Mouse (Mus musculus): ENCODE results near the gene Phf21b. TPM values are rescaled to one million over a fixed set of nuclear protein-coding genes. Genes with fewer than 3 reads are reported as not detected.
"Not testable (repeated sequence)": the region's sequence is repeated elsewhere in the genome, so short reads cannot be mapped to it uniquely, and the experiment has no call there.

Phf21b gene
- polyA plus RNA-seq, 1 experiment from 2014 or later, result 4.4 TPM

- WGBS, result 71% methylated on average over 3 of the region's 4 CpGs
Observed at GRCm38 (mm10) chr15:84768531-84768930, 87.3 kb downstream of the Phf21b start.

GRCm38 (mm10) chr15:84766621-84767020 is 89.2 kb downstream of the Phf21b start:
- WGBS, result 38% methylated on average over 10 of the region's 10 CpGs
- no peaks in the 10 kb centered on the region for H3K4me1 ChIP-seq (ENCODE audit: control insufficient read depth, insufficient read depth, low read length)
- ATAC-seq (replicated peaks; ENCODE audit: insufficient number of reproducible peaks, low FRiP score, low TSS enrichment, low read depth) (no peak), DNase-seq (ENCODE audit: low spot score) (no peak)
- H3K4me3 ChIP-seq (ENCODE audit: low read depth, low read length), result no peak overlapping the region
- H3K9ac ChIP-seq (replicated peaks; ENCODE audit: low read length), result no peak overlapping the region
- no peak overlapping the region for H3K4me2 ChIP-seq (ENCODE audit: low read depth, low read length)
- H3K27ac ChIP-seq (replicated peaks; ENCODE audit: low read depth, low read length), result no peak overlapping the region
- no peaks in the 10 kb centered on the region for H3K27me3 ChIP-seq (ENCODE audit: control insufficient read depth, insufficient read depth, low read length)
- no peaks in the 10 kb centered on the region for H3K9me3 ChIP-seq (replicated peaks; ENCODE audit: control insufficient read depth, low read length)
- H3K36me3 ChIP-seq (replicated peaks; ENCODE audit: control insufficient read depth, insufficient read depth, low read depth, low read length), result no peaks in the 10 kb centered on the region

More at GRCm38 (mm10) chr15:84768531-84768930, 87.3 kb downstream of the Phf21b start:
- not testable (repeated sequence) for H3K9ac ChIP-seq (replicated peaks; ENCODE audit: low read length); H3K27ac ChIP-seq (replicated peaks; ENCODE audit: low read depth, low read length); H3K27me3 ChIP-seq (ENCODE audit: control insufficient read depth, insufficient read depth, low read length); ATAC-seq (replicated peaks; ENCODE audit: insufficient number of reproducible peaks, low FRiP score, low TSS enrichment, low read depth); H3K4me3 ChIP-seq (ENCODE audit: low read depth, low read length); DNase-seq (ENCODE audit: low spot score); H3K36me3 ChIP-seq (replicated peaks; ENCODE audit: control insufficient read depth, insufficient read depth, low read depth, low read length); H3K4me2 ChIP-seq (ENCODE audit: low read depth, low read length); H3K4me1 ChIP-seq (ENCODE audit: control insufficient read depth, insufficient read depth, low read length); H3K9me3 ChIP-seq (replicated peaks; ENCODE audit: control insufficient read depth, low read length)

- Histone ChIP-seq H3K27ac (replicated peaks; ENCODE audit: low read depth, low read length) (no peak overlapping the region), H3K9ac (replicated peaks; ENCODE audit: low read length) (no peak overlapping the region), H3K4me1 (ENCODE audit: control insufficient read depth, insufficient read depth, low read length) (no peaks in the 10 kb centered on the region), H3K9me3 (replicated peaks; ENCODE audit: control insufficient read depth, low read length) (no peaks in the 10 kb centered on the region), H3K36me3 (replicated peaks; ENCODE audit: control insufficient read depth, insufficient read depth, low read depth, low read length) (no peaks in the 10 kb centered on the region), H3K27me3 (ENCODE audit: control insufficient read depth, insufficient read depth, low read length) (no peaks in the 10 kb centered on the region), H3K4me3 (ENCODE audit: low read depth, low read length) (no peak overlapping the region), H3K4me2 (ENCODE audit: low read depth, low read length) (no peak overlapping the region)
- WGBS, result 21% methylated on average over 7 of the region's 7 CpGs
- ATAC-seq (replicated peaks; ENCODE audit: insufficient number of reproducible peaks, low FRiP score, low TSS enrichment, low read depth) (no peak), DNase-seq (ENCODE audit: low spot score) (no peak)
Observed at GRCm38 (mm10) chr15:84763423-84763812, 92.4 kb downstream of the Phf21b start.

GRCm38 (mm10) chr15:84762712-84763422 is 93.0 kb downstream of the Phf21b start:
- H3K4me3 ChIP-seq (ENCODE audit: low read depth, low read length), result no peak overlapping the region
- no peaks in the 10 kb centered on the region for H3K4me1 ChIP-seq (ENCODE audit: control insufficient read depth, insufficient read depth, low read length)
- H3K36me3 ChIP-seq (replicated peaks; ENCODE audit: control insufficient read depth, insufficient read depth, low read depth, low read length), result no peaks in the 10 kb centered on the region
- no peaks in the 10 kb centered on the region for H3K9me3 ChIP-seq (replicated peaks; ENCODE audit: control insufficient read depth, low read length)
- no peaks in the 10 kb centered on the region for H3K27me3 ChIP-seq (ENCODE audit: control insufficient read depth, insufficient read depth, low read length)
- WGBS, result 66% methylated on average over 8 of the region's 8 CpGs
- DNase-seq (ENCODE audit: low spot score) (no peak), ATAC-seq (replicated peaks; ENCODE audit: insufficient number of reproducible peaks, low FRiP score, low TSS enrichment, low read depth) (no peak)
- H3K27ac ChIP-seq (replicated peaks; ENCODE audit: low read depth, low read length), result no peak overlapping the region
- H3K9ac ChIP-seq (replicated peaks; ENCODE audit: low read length), result no peak overlapping the region
- H3K4me2 ChIP-seq (ENCODE audit: low read depth, low read length), result no peak overlapping the region

- Histone ChIP-seq H3K27ac (replicated peaks; ENCODE audit: low read depth, low read length) (no peak overlapping the region), H3K9ac (replicated peaks; ENCODE audit: low read length) (no peak overlapping the region), H3K27me3 (ENCODE audit: control insufficient read depth, insufficient read depth, low read length) (no peaks in the 10 kb centered on the region), H3K4me3 (ENCODE audit: low read depth, low read length) (no peak overlapping the region), H3K4me1 (ENCODE audit: control insufficient read depth, insufficient read depth, low read length) (0 out of 2 replicates have a peak, but pooled peaks cover 2% of the 10 kb centered on the region), H3K4me2 (ENCODE audit: low read depth, low read length) (no peak overlapping the region), H3K9me3 (replicated peaks; ENCODE audit: control insufficient read depth, low read length) (no peaks in the 10 kb centered on the region), H3K36me3 (replicated peaks; ENCODE audit: control insufficient read depth, insufficient read depth, low read depth, low read length) (no peaks in the 10 kb centered on the region)
- DNase-seq (ENCODE audit: low spot score) (peak; percentile 69), ATAC-seq (replicated peaks; ENCODE audit: insufficient number of reproducible peaks, low FRiP score, low TSS enrichment, low read depth) (no peak)
- WGBS, result 40% methylated on average over 4 of the region's 4 CpGs
Observed at GRCm38 (mm10) chr15:84758493-84758892, 97.4 kb downstream of the Phf21b start.

- Histone ChIP-seq H3K4me2 (ENCODE audit: low read depth, low read length) (peak overlapping the region; percentile 42), H3K9me3 (replicated peaks; ENCODE audit: control insufficient read depth, low read length) (no peaks in the 10 kb centered on the region), H3K4me1 (ENCODE audit: control insufficient read depth, insufficient read depth, low read length) (0 out of 2 replicates have a peak, but pooled peaks cover 2% of the 10 kb centered on the region), H3K4me3 (ENCODE audit: low read depth, low read length) (peak overlapping the region; percentile 5; the same call in 1 of the 2 replicates), H3K27me3 (ENCODE audit: control insufficient read depth, insufficient read depth, low read length) (no peaks in the 10 kb centered on the region), H3K27ac (replicated peaks; ENCODE audit: low read depth, low read length) (no peak overlapping the region), H3K9ac (replicated peaks; ENCODE audit: low read length) (peak overlapping the region; percentile 43), H3K36me3 (replicated peaks; ENCODE audit: control insufficient read depth, insufficient read depth, low read depth, low read length) (no peaks in the 10 kb centered on the region)
- ATAC-seq (replicated peaks; ENCODE audit: insufficient number of reproducible peaks, low FRiP score, low TSS enrichment, low read depth), result no peak
- DNase-seq (ENCODE audit: low spot score), result peak; percentile 30
- WGBS, result 1% methylated on average over 21 of the region's 22 CpGs
Observed at GRCm38 (mm10) chr15:84756426-84756825, 99.4 kb downstream of the Phf21b start.

GRCm38 (mm10) chr15:84754987-84755386 is 100.9 kb downstream of the Phf21b start:
- DNase-seq (ENCODE audit: low spot score), result peak; percentile 85
- Histone ChIP-seq H3K27me3 (ENCODE audit: control insufficient read depth, insufficient read depth, low read length) (no peaks in the 10 kb centered on the region), H3K4me1 (ENCODE audit: control insufficient read depth, insufficient read depth, low read length) (0 out of 2 replicates have a peak, but pooled peaks cover 2% of the 10 kb centered on the region), H3K9me3 (replicated peaks; ENCODE audit: control insufficient read depth, low read length) (no peaks in the 10 kb centered on the region), H3K9ac (replicated peaks; ENCODE audit: low read length) (no peak overlapping the region), H3K4me2 (ENCODE audit: low read depth, low read length) (no peak overlapping the region), H3K4me3 (ENCODE audit: low read depth, low read length) (no peak overlapping the region), H3K36me3 (replicated peaks; ENCODE audit: control insufficient read depth, insufficient read depth, low read depth, low read length) (no peaks in the 10 kb centered on the region), H3K27ac (replicated peaks; ENCODE audit: low read depth, low read length) (no peak overlapping the region)
- ATAC-seq (replicated peaks; ENCODE audit: insufficient number of reproducible peaks, low FRiP score, low TSS enrichment, low read depth), result peak; percentile 57; the same call in 1 of the 2 replicates
- 12% methylated on average over 3 of the region's 3 CpGs for WGBS

- ATAC-seq (replicated peaks; ENCODE audit: insufficient number of reproducible peaks, low FRiP score, low TSS enrichment, low read depth) (no peak), DNase-seq (ENCODE audit: low spot score) (no peak)
- no peaks in the 10 kb centered on the region for H3K4me1 ChIP-seq (ENCODE audit: control insufficient read depth, insufficient read depth, low read length)
Observed at GRCm38 (mm10) chr15:84745831-84746230, 110.0 kb downstream of the Phf21b start.

More at GRCm38 (mm10) chr15:84745831-84746230, 110.0 kb downstream of the Phf21b start:
- H3K4me2 ChIP-seq (ENCODE audit: low read depth, low read length), result no peak overlapping the region
- H3K9me3 ChIP-seq (replicated peaks; ENCODE audit: control insufficient read depth, low read length), result no peaks in the 10 kb centered on the region
- H3K4me3 ChIP-seq (ENCODE audit: low read depth, low read length), result no peak overlapping the region
- H3K27me3 ChIP-seq (ENCODE audit: control insufficient read depth, insufficient read depth, low read length), result no peaks in the 10 kb centered on the region
- H3K27ac ChIP-seq (replicated peaks; ENCODE audit: low read depth, low read length), result no peak overlapping the region
- no peaks in the 10 kb centered on the region for H3K36me3 ChIP-seq (replicated peaks; ENCODE audit: control insufficient read depth, insufficient read depth, low read depth, low read length)
- 89% methylated on average over 4 of the region's 4 CpGs for WGBS
- no peak overlapping the region for H3K9ac ChIP-seq (replicated peaks; ENCODE audit: low read length)

Measured in embryonic facial prominence, embryonic 11.5 days (tissue).